Mouse (Mus musculus) myocyte (in vitro differentiated cells): ENCODE measurements at regions not wholly inside any gene's neighbourhood (a gene's known extent, or its start where the extent isn't known, plus 50 kb on each side); places are given as distances from the start of the nearest gene placed in this dataset.

Source experiments
- CEBPB ChIP-seq: IDR thresholded peaks from 2 replicates; pipeline ENCODE4 v1.6.1; 2011; ENCODE audit warnings: mild to moderate bottlenecking, moderate library complexity; ENCODE audit not compliant: poor library complexity, insufficient read depth, severe bottlenecking
- E2F4 ChIP-seq: IDR thresholded peaks from one replicate; pipeline ENCODE4 v1.6.1; 2011; ENCODE audit warnings: mild to moderate bottlenecking, control low read depth, moderate library complexity; ENCODE audit not compliant: insufficient read depth
- MAX ChIP-seq: IDR thresholded peaks from one replicate; pipeline ENCODE4 v1.6.1; 2011; ENCODE audit warnings: low read depth, mild to moderate bottlenecking, control low read depth
- MYOD1 ChIP-seq, 3 experiments: IDR thresholded peaks; one replicate each; pipeline ENCODE4 v1.6.1; 2011; ENCODE audit warnings: control low read depth in 2 of 3, low read depth in 2 of 3, mild to moderate bottlenecking in 2 of 3, moderate library complexity in 1 of 3; ENCODE audit not compliant: insufficient read length in 2 of 3, control insufficient read depth in 1 of 3
- MYOG ChIP-seq, 3 experiments: IDR thresholded peaks; one replicate each; pipeline ENCODE4 v1.6.1; 2011; ENCODE audit warnings: control low read depth in 2 of 3, low read depth in 2 of 3, mild to moderate bottlenecking in 2 of 3; ENCODE audit not compliant: insufficient read length in 2 of 3, control insufficient read depth in 1 of 3, insufficient read depth in 1 of 3
- POLR2A ChIP-seq: IDR thresholded peaks from one replicate; pipeline ENCODE4 v1.6.1; 2011; ENCODE audit warnings: low read depth, mild to moderate bottlenecking, control low read depth, moderate library complexity; ENCODE audit not compliant: insufficient read length
- TCF12 ChIP-seq: IDR thresholded peaks from one replicate; pipeline ENCODE4 v1.6.1; 2011; ENCODE audit warnings: mild to moderate bottlenecking, control low read depth; ENCODE audit not compliant: poor library complexity, insufficient read depth, severe bottlenecking
- USF1 ChIP-seq: IDR thresholded peaks from one replicate; pipeline ENCODE4 v1.6.1; 2011; ENCODE audit warnings: low read depth, mild to moderate bottlenecking, control low read depth, moderate library complexity

DNA sequence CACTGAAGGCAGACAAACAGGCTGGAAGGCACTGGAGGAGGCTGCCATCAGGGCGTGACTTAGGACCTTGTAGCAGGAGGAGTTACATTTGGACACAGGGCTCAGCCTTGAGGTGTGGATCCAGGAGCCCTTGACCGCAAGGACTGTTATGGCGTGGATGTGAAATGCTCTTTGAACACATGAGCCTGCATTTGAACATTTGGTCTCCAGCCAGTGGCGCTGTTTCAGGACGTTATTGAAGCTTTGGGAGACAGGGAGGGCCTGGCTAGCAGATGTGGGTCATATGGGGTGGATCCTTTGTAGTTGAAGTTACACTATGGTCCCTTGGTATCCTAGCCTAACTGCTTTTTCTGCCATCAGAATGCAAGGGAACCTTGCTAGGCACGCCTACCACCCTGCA, 87.0 kb upstream of the Twist2 start:
- TF ChIP-seq TCF12 = no peak
- no peak for TF ChIP-seq USF1
- no peak for TF ChIP-seq E2F4
- TF ChIP-seq POLR2A = no peak
- no peak for TF ChIP-seq MYOD1 (IDR thresholded peaks at IDR 0.05; ENCODE audit: control insufficient read depth in 1 of 3, insufficient read length in 2 of 3, low read depth in 2 of 3)
- TF ChIP-seq CEBPB = no peak
- TF ChIP-seq MYOG (IDR thresholded peaks at IDR 0.05; ENCODE audit: control insufficient read depth in 1 of 3, insufficient read depth in 1 of 3, insufficient read length in 2 of 3, low read depth in 2 of 3) = no peak
- TF ChIP-seq MAX = no peak
